In genomic region chr9:62817099-62817571, GRCm38 (mm10) we compare ENCODE assay signal across 8 mouse cellular contexts. TPM values are rescaled to one million over a fixed set of nuclear protein-coding genes. Genes with fewer than 3 reads are reported as not detected.
A peak's percentile ranks its signal among the peaks of the same experiment; 100 is the strongest.
DNase-seq lines count a peak whose midpoint lies in the region; ATAC-seq lines count a peak whose summit lies in the region.

No protein-coding gene starts in this region.

- peak; percentile 31 for DNase-seq in kidney, postnatal 14 days
- DNase-seq in 3T3-L1 (ENCODE audit: low read depth, low spot score) = peak; percentile 93
- peak; percentile 95 for DNase-seq in NIH3T3 (ENCODE audit: low read depth)
- DNase-seq in heart, postnatal 36 days = peak; percentile 47 to 53
- no peak for DNase-seq in adrenal gland, adult 2 months

- H3K9me3 ChIP-seq in kidney, embryonic 14.5 days (ENCODE audit: control insufficient read depth, low read length) = no peaks in the 10 kb centered on the region

- ATAC-seq in kidney, embryonic 14.5 days (ENCODE audit: low FRiP score, low TSS enrichment) = no peak
- no peak for ATAC-seq in erythroblast, adult 5-6 weeks (replicated peaks; ENCODE audit: low FRiP score, poor library complexity, severe bottlenecking)
- ATAC-seq in inflammation-experienced regulatory T-cells, adult 6 months = no peak

- no peak overlapping the region for H3K4me3 ChIP-seq in kidney, embryonic 14.5 days (ENCODE audit: low read length)

- WGBS in kidney, embryonic 14.5 days = 78% methylated on average over 12 of the region's 12 CpGs

- H3K27ac ChIP-seq in kidney, embryonic 14.5 days (ENCODE audit: low read depth, low read length) = no peak overlapping the region

- intact Hi-C loops in heart, postnatal 36 days (cut with DNase I) = loop anchor here (10.0 kb wide), 1 partner anchor 558 kb away; the partner anchor contains the start of gene Map2k5

- H3K4me1 ChIP-seq in kidney, embryonic 14.5 days (ENCODE audit: control insufficient read depth, insufficient read depth, low read length) = no peaks in the 10 kb centered on the region

- no peak overlapping the region for H3K4me2 ChIP-seq in kidney, embryonic 14.5 days (replicated peaks; ENCODE audit: low read depth, low read length)

- H3K9ac ChIP-seq in kidney, embryonic 14.5 days (ENCODE audit: low read depth, low read length) = no peak overlapping the region

- no peaks in the 10 kb centered on the region for H3K36me3 ChIP-seq in kidney, embryonic 14.5 days (ENCODE audit: control insufficient read depth, insufficient read depth, low read length)

- no peaks in the 10 kb centered on the region for H3K27me3 ChIP-seq in kidney, embryonic 14.5 days (ENCODE audit: control insufficient read depth, insufficient read depth, low read length)

RNA-seq across cellular contexts. Expression of gene Fem1b, which starts 5.4 kb away (rescaled TPM):
- polyA plus RNA-seq in kidney, embryonic 14.5 days (2014; fragmentation: Nextera tagmentation; extraction: Ambion mirVana) = 20.8 and 38.2 TPM in 2 replicates
- total RNA-seq in heart, postnatal 36 days (2021) = 10 to 100 TPM; 16.2 to 16.9 TPM
- total RNA-seq in erythroblast, adult 5-6 weeks (2015; ENCODE audit: low replicate concordance) = 6.5 and 7.5 TPM in 2 replicates
- total RNA-seq in erythroblast, adult 5-6 weeks (2017; ENCODE audit: low replicate concordance) = 10.0 and 14.7 TPM in 2 replicates
- polyA plus RNA-seq in inflammation-experienced regulatory T-cells, adult 6 months (2017; shearing (Covaris generic)) = 1 to 10 TPM; 3.8 to 4.1 (median 4.1) TPM
- total RNA-seq in adrenal gland, adult 2 months (2021) = 10 to 100 TPM; 31.6 to 33.8 TPM
- polyA plus RNA-seq in adrenal gland, adult 2 months (2012; rRNA removed) = 8.1 and 8.3 TPM in 2 replicates

RNA-seq across cellular contexts. Expression of gene Cln6, which starts 21.4 kb away (rescaled TPM):
- polyA plus RNA-seq in kidney, embryonic 14.5 days (2014; fragmentation: Nextera tagmentation; extraction: Ambion mirVana) = 21.7 and 28.2 TPM in 2 replicates
- total RNA-seq in heart, postnatal 36 days (2021) = 10 to 100 TPM; 23.8 to 26.6 TPM
- total RNA-seq in erythroblast, adult 5-6 weeks (2015; ENCODE audit: low replicate concordance) = 6.3 and 11.5 TPM in 2 replicates
- total RNA-seq in erythroblast, adult 5-6 weeks (2017; ENCODE audit: low replicate concordance) = 3.9 and 11.3 TPM in 2 replicates
- polyA plus RNA-seq in inflammation-experienced regulatory T-cells, adult 6 months (2017; shearing (Covaris generic)) = 1 to 10 TPM; 7.2 to 9.9 (median 9.7) TPM
- total RNA-seq in adrenal gland, adult 2 months (2021) = 10 to 100 TPM; 20.0 to 20.2 TPM
- polyA plus RNA-seq in adrenal gland, adult 2 months (2012; rRNA removed) = 65.3 and 68.9 TPM in 2 replicates

RNA-seq across cellular contexts. Expression of gene Calml4, which starts 40.7 kb away (rescaled TPM):
- polyA plus RNA-seq in kidney, embryonic 14.5 days (2014; fragmentation: Nextera tagmentation; extraction: Ambion mirVana) = 59.7 and 72.0 TPM in 2 replicates
- total RNA-seq in heart, postnatal 36 days (2021) = 1 to 10 TPM; 1.1 to 1.4 TPM
- total RNA-seq in erythroblast, adult 5-6 weeks (2015; ENCODE audit: low replicate concordance) = not detected in 2 replicates
- not detected in 2 replicates for total RNA-seq in erythroblast, adult 5-6 weeks (2017; ENCODE audit: low replicate concordance)
- polyA plus RNA-seq in inflammation-experienced regulatory T-cells, adult 6 months (2017; shearing (Covaris generic)) = under 1 TPM in 1 of 3 experiments, not detected in 2; 0.47 TPM
- 10 to 100 TPM in 1 of 2 experiments, 1 to 10 TPM in 1; 7.8 to 12.0 TPM for total RNA-seq in adrenal gland, adult 2 months (2021)
- 0.77 and 0.97 TPM in 2 replicates for polyA plus RNA-seq in adrenal gland, adult 2 months (2012; rRNA removed)
